Mouse (Mus musculus): ENCODE results near the gene Cldn34b3. TPM values are rescaled to one million over a fixed set of nuclear protein-coding genes. Genes with fewer than 3 reads are reported as not detected.

Gene Cldn34b3
- not detected in 4 replicates for total RNA-seq (2023)

DNA sequence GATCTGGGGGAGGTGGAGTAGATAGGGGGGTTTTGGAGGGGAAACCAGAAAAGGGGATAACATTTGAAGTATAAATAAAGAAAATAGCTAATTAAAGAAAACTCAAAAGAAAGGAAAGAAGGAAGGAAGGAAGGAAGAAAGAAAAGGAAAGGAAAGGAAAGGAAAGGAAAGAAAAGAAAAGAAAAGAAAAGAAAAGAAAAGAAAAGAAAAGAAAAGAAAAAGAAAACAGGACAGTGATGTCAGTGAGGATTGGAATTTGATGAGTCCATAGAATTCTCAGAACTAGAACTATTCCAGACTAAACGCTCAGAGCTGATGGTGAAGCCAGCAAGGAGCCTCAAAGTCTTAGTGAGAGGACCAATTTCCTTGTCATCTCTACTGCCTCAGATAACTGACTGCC is at the start of gene Cldn34b3:
Cldn34b3 (plus strand) TSS at position 301 of the 400 bp plus-strand sequence.

Other genes with a start within 250 kb of the Cldn34b3 start
- gene Cldn34b4, start 129.0 kb downstream of the Cldn34b3 start, total RNA-seq (2023) = not detected in 4 replicates